Mouse (Mus musculus): ENCODE measurements around the gene Arl16. TPM values are rescaled to one million over a fixed set of nuclear protein-coding genes. Genes with fewer than 3 reads are reported as not detected.

Arl16 gene
- polyA plus RNA-seq, 1 experiment from 2014 or later, result 56.1 TPM

- peak; percentile 90 for ATAC-seq (ENCODE audit: low FRiP score)
- peak within 1 kb of the TSS; percentile 83 for H3K27ac ChIP-seq
- no peaks in the 10 kb centered on the region for H3K27me3 ChIP-seq (ENCODE audit: control insufficient read depth, insufficient read depth, low read length)
- no peaks in the 10 kb centered on the region for H3K9me3 ChIP-seq (ENCODE audit: control insufficient read depth, low read length)
- peak within 1 kb of the TSS; percentile 88 for H3K4me3 ChIP-seq (replicated peaks; ENCODE audit: low read length)
- H3K4me1 ChIP-seq (replicated peaks; ENCODE audit: control insufficient read depth, insufficient read depth, low read length), result peaks cover 7% of the 10 kb centered on the region
- peak within 1 kb of the TSS; percentile 70 for H3K4me2 ChIP-seq (replicated peaks)
- 5% methylated on average over 62 of the region's 62 CpGs for WGBS
- peaks cover 35% of the 10 kb centered on the region for H3K36me3 ChIP-seq (replicated peaks; ENCODE audit: control insufficient read depth, insufficient read depth)
- peak within 1 kb of the TSS; percentile 95 for H3K9ac ChIP-seq
- DNase-seq (ENCODE audit: low spot score), result peak; percentile 82
These were observed 9.3 kb downstream of the Arl16 start, which contains the start of the genes Oxld1 and Ccdc137 for GRCm38 (mm10) chr11:120457772-120458751. Gene Oxld1 (minus strand): TSS chr11:120458068. Gene Ccdc137 (plus strand): TSS chr11:120458115.

GRCm38 (mm10) chr11:120457370-120457769, 10.0 kb downstream of the Arl16 start:
- DNase-seq (ENCODE audit: low spot score) (no peak), ATAC-seq (ENCODE audit: low FRiP score) (no peak)
- peak overlapping the region; percentile 83 for H3K27ac ChIP-seq
- H3K27me3 ChIP-seq (ENCODE audit: control insufficient read depth, insufficient read depth, low read length), result no peaks in the 10 kb centered on the region
- no peaks in the 10 kb centered on the region for H3K9me3 ChIP-seq (ENCODE audit: control insufficient read depth, low read length)
- peak overlapping the region; percentile 70 for H3K4me2 ChIP-seq (replicated peaks)
- H3K4me3 ChIP-seq (replicated peaks; ENCODE audit: low read length), result peak overlapping the region; percentile 88
- 38% methylated on average over 14 of the region's 14 CpGs for WGBS
- peak overlapping the region; percentile 95 for H3K9ac ChIP-seq
- H3K36me3 ChIP-seq (replicated peaks; ENCODE audit: control insufficient read depth, insufficient read depth), result peaks cover 28% of the 10 kb centered on the region
- peaks cover 7% of the 10 kb centered on the region for H3K4me1 ChIP-seq (replicated peaks; ENCODE audit: control insufficient read depth, insufficient read depth, low read length)

DNA sequence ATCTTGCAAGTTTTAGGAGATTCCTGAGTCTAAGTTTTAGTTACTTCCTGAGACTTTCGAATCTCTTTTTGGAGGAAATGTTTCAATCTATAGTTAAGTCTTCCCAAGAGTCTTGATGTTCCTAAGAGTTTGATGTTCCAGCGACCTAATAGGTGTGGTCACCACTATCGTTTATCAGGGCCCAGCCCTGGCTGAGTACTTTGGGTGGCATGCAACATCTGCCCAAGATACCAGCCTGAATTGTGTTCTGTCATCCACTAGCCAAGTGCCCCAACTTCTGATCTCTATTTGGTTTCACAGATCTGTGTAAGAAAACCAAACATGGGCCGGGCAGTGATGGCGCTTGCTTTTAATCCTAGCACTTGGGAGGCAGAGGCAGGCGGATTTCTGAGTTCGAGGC, 12.0 kb downstream of the Arl16 start:
- no peaks in the 10 kb centered on the region for H3K27me3 ChIP-seq (ENCODE audit: control insufficient read depth, insufficient read depth, low read length)
- H3K4me3 ChIP-seq (replicated peaks; ENCODE audit: low read length), result no peak overlapping the region
- peaks cover 7% of the 10 kb centered on the region for H3K4me1 ChIP-seq (replicated peaks; ENCODE audit: control insufficient read depth, insufficient read depth, low read length)
- H3K9me3 ChIP-seq (ENCODE audit: control insufficient read depth, low read length), result no peaks in the 10 kb centered on the region
- DNase-seq (ENCODE audit: low spot score), result no peak
- no peak for ATAC-seq (ENCODE audit: low FRiP score)
- H3K4me2 ChIP-seq (replicated peaks), result no peak overlapping the region
- WGBS, result 95% methylated on average over 7 of the region's 7 CpGs
- H3K27ac ChIP-seq, result no peak overlapping the region
- no peak overlapping the region for H3K9ac ChIP-seq
- H3K36me3 ChIP-seq (replicated peaks; ENCODE audit: control insufficient read depth, insufficient read depth), result peaks cover 9% of the 10 kb centered on the region; the same call in 1 of the 2 replicates

- no peak overlapping the region for H3K9ac ChIP-seq
- H3K27ac ChIP-seq, result no peak overlapping the region
- H3K4me2 ChIP-seq (replicated peaks), result no peak overlapping the region
- H3K4me1 ChIP-seq (replicated peaks; ENCODE audit: control insufficient read depth, insufficient read depth, low read length), result peaks cover 7% of the 10 kb centered on the region
- DNase-seq (ENCODE audit: low spot score) (no peak), ATAC-seq (ENCODE audit: low FRiP score) (no peak)
- no peaks in the 10 kb centered on the region for H3K9me3 ChIP-seq (ENCODE audit: control insufficient read depth, low read length)
- H3K4me3 ChIP-seq (replicated peaks; ENCODE audit: low read length), result no peak overlapping the region
- 95% methylated on average over 4 of the region's 4 CpGs for WGBS
- H3K27me3 ChIP-seq (ENCODE audit: control insufficient read depth, insufficient read depth, low read length), result no peaks in the 10 kb centered on the region
- peaks cover 6% of the 10 kb centered on the region; the same call in 1 of the 2 replicates for H3K36me3 ChIP-seq (replicated peaks; ENCODE audit: control insufficient read depth, insufficient read depth)
These were observed 12.4 kb downstream of the Arl16 start for GRCm38 (mm10) chr11:120454965-120455364.

- 86% methylated on average over 4 of the region's 4 CpGs for WGBS
- no peak within 1 kb of the TSS for H3K4me3 ChIP-seq (replicated peaks; ENCODE audit: low read length)
- no peaks in the 10 kb centered on the region for H3K4me1 ChIP-seq (replicated peaks; ENCODE audit: control insufficient read depth, insufficient read depth, low read length)
These were observed 14.1 kb downstream of the Arl16 start, which contains the start of gene Pde6g for GRCm38 (mm10) chr11:120453306-120453705. Gene Pde6g (minus strand): TSS chr11:120453500.

DNA sequence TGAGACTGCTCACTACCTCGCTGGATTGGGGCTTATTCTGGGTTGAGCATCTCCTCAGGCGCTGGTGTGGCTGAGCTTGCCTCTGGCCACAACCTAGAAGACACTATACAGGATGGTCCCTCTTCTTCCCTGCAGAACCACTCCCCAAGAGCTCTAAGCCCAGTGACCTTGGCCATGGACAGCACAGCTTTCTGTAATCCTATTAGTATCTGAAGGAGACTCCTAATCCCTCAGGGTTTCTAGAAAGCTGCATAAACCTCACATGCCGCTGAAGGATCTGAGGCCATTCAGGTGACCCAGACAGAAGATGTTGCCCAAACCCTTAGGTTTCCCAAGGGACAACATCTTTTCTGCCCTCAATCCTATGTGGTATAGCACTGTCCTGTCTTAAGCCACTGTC, 15.2 kb downstream of the Arl16 start:
- DNase-seq (ENCODE audit: low spot score) (no peak), ATAC-seq (ENCODE audit: low FRiP score) (no peak)
- H3K27ac ChIP-seq, result no peak overlapping the region
- no peaks in the 10 kb centered on the region for H3K27me3 ChIP-seq (ENCODE audit: control insufficient read depth, insufficient read depth, low read length)
- H3K9me3 ChIP-seq (ENCODE audit: control insufficient read depth, low read length), result no peaks in the 10 kb centered on the region
- no peak overlapping the region for H3K4me3 ChIP-seq (replicated peaks; ENCODE audit: low read length)
- 70% methylated on average over 3 of the region's 3 CpGs for WGBS
- no peak overlapping the region for H3K4me2 ChIP-seq (replicated peaks)
- no peaks in the 10 kb centered on the region for H3K36me3 ChIP-seq (replicated peaks; ENCODE audit: control insufficient read depth, insufficient read depth)
- no peak overlapping the region for H3K9ac ChIP-seq
- no peaks in the 10 kb centered on the region for H3K4me1 ChIP-seq (replicated peaks; ENCODE audit: control insufficient read depth, insufficient read depth, low read length)

More at GRCm38 (mm10) chr11:120453306-120453705, 14.1 kb downstream of the Arl16 start, which contains the start of gene Pde6g:
- ATAC-seq (ENCODE audit: low FRiP score), result no peak
- no peaks in the 10 kb centered on the region for H3K9me3 ChIP-seq (ENCODE audit: control insufficient read depth, low read length)
- no peaks in the 10 kb centered on the region for H3K36me3 ChIP-seq (replicated peaks; ENCODE audit: control insufficient read depth, insufficient read depth)
- no peaks in the 10 kb centered on the region for H3K27me3 ChIP-seq (ENCODE audit: control insufficient read depth, insufficient read depth, low read length)
- H3K9ac ChIP-seq, result no peak within 1 kb of the TSS
- no peak within 1 kb of the TSS for H3K4me2 ChIP-seq (replicated peaks)
- no peak within 1 kb of the TSS for H3K27ac ChIP-seq
- DNase-seq (ENCODE audit: low spot score), result no peak

DNA sequence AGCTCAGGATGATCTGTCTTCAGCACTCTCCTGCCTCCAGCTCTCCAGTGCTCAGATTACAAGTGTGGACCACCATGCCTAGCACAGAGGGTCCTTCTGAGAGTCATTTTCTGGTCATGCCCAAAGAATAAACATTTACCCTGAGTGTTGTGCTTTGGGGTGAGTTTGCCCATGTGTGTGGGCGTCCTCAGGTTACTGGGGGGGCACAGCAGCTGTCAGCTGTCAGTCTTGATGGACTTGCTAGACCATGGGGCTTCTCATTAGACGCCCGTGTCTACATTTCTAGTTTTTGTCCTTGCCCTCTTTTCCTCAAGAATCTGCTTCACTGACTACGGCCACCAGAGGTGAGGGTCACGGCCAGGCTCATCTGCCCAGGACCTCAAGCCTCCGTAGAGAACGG, 20.2 kb downstream of the Arl16 start:
- Histone ChIP-seq H3K9ac (no peak overlapping the region), H3K4me1 (replicated peaks; ENCODE audit: control insufficient read depth, insufficient read depth, low read length) (no peaks in the 10 kb centered on the region), H3K4me2 (replicated peaks) (no peak overlapping the region), H3K27ac (no peak overlapping the region), H3K9me3 (ENCODE audit: control insufficient read depth, low read length) (no peaks in the 10 kb centered on the region), H3K36me3 (replicated peaks; ENCODE audit: control insufficient read depth, insufficient read depth) (no peaks in the 10 kb centered on the region), H3K4me3 (replicated peaks; ENCODE audit: low read length) (no peak overlapping the region), H3K27me3 (ENCODE audit: control insufficient read depth, insufficient read depth, low read length) (no peaks in the 10 kb centered on the region)
- no peak for DNase-seq (ENCODE audit: low spot score)
- WGBS, result 83% methylated on average over 7 of the region's 7 CpGs
- ATAC-seq (ENCODE audit: low FRiP score), result no peak

- Histone ChIP-seq H3K4me3 (replicated peaks; ENCODE audit: low read length) (no peak overlapping the region), H3K4me1 (replicated peaks; ENCODE audit: control insufficient read depth, insufficient read depth, low read length) (no peaks in the 10 kb centered on the region), H3K9ac (no peak overlapping the region), H3K9me3 (ENCODE audit: control insufficient read depth, low read length) (no peaks in the 10 kb centered on the region), H3K27me3 (ENCODE audit: control insufficient read depth, insufficient read depth, low read length) (no peaks in the 10 kb centered on the region), H3K27ac (no peak overlapping the region), H3K4me2 (replicated peaks) (no peak overlapping the region), H3K36me3 (replicated peaks; ENCODE audit: control insufficient read depth, insufficient read depth) (no peaks in the 10 kb centered on the region)
- no peak for ATAC-seq (ENCODE audit: low FRiP score)
- 88% methylated on average over 3 of the region's 3 CpGs for WGBS
- no peak for DNase-seq (ENCODE audit: low spot score)
These were observed 21.9 kb downstream of the Arl16 start for GRCm38 (mm10) chr11:120445475-120445874.

GRCm38 (mm10) chr11:120444106-120444505, 23.3 kb downstream of the Arl16 start:
- Histone ChIP-seq H3K4me2 (replicated peaks) (no peak overlapping the region), H3K9ac (no peak overlapping the region), H3K4me3 (replicated peaks; ENCODE audit: low read length) (no peak overlapping the region), H3K36me3 (replicated peaks; ENCODE audit: control insufficient read depth, insufficient read depth) (no peaks in the 10 kb centered on the region), H3K27me3 (ENCODE audit: control insufficient read depth, insufficient read depth, low read length) (no peaks in the 10 kb centered on the region), H3K4me1 (replicated peaks; ENCODE audit: control insufficient read depth, insufficient read depth, low read length) (no peaks in the 10 kb centered on the region), H3K27ac (no peak overlapping the region), H3K9me3 (ENCODE audit: control insufficient read depth, low read length) (no peaks in the 10 kb centered on the region)
- ATAC-seq (ENCODE audit: low FRiP score) (no peak), DNase-seq (ENCODE audit: low spot score) (no peak)
- 84% methylated on average over 6 of the region's 6 CpGs for WGBS

All from hindbrain, embryonic 14.5 days (tissue).